ENCODE assay signal across 30 mouse cellular contexts in genomic region chr13:54704890-54705289, GRCm38 (mm10). TPM values are rescaled to one million over a fixed set of nuclear protein-coding genes. Genes with fewer than 3 reads are reported as not detected.
"Had no signal": no experiment of that assay in that cellular context is flagged by ENCODE, and none has a peak within 500 bp of the region (broad histone marks: within the 10 kb centered on the region; RNA-seq: fewer than 3 reads in every experiment).

No protein-coding gene starts in this region.

- H3K27ac ChIP-seq: gastrocnemius, adult 2 months; heart, adult 2 months; heart, embryonic 13.5 days; heart, embryonic 15.5 days; hindbrain, embryonic 13.5 days; hindbrain, embryonic 15.5 days; hindbrain, postnatal 0 days; left cerebral cortex, adult 2 months; limb, embryonic 13.5 days; limb, embryonic 15.5 days; liver, embryonic 12.5 days; liver, embryonic 14.5 days had no signal

- DNase-seq: forebrain, postnatal 0 days; gastrocnemius, adult 2 months; gastrocnemius, postnatal 14 days; gastrocnemius, postnatal 36 days; heart, adult 11 months; heart, adult 2 months; heart, postnatal 14 days; heart, postnatal 36 days; kidney, adult 18-20 months; kidney, adult 8-10 months; kidney, postnatal 10 days; kidney, postnatal 25 days; kidney, postnatal 4 days; left cerebral cortex, postnatal 4 days had no signal

- H3K9ac ChIP-seq: forebrain, postnatal 0 days; heart, embryonic 13.5 days; heart, embryonic 15.5 days; hindbrain, embryonic 13.5 days; hindbrain, embryonic 15.5 days; limb, embryonic 13.5 days; limb, embryonic 15.5 days; liver, embryonic 12.5 days; liver, embryonic 14.5 days had no signal

- H3K4me3 ChIP-seq: gastrocnemius, adult 2 months; heart, adult 2 months; heart, embryonic 13.5 days; heart, embryonic 15.5 days; hindbrain, embryonic 13.5 days; hindbrain, embryonic 15.5 days; left cerebral cortex, adult 2 months; limb, embryonic 13.5 days; limb, embryonic 15.5 days; liver, embryonic 12.5 days had no signal

- ATAC-seq: forebrain, postnatal 0 days; hindbrain, postnatal 0 days; liver, embryonic 12.5 days had no signal

- H3K4me2 ChIP-seq: heart, embryonic 11.5 days; heart, embryonic 13.5 days; heart, embryonic 15.5 days; hindbrain, embryonic 13.5 days; hindbrain, embryonic 15.5 days; limb, embryonic 13.5 days; limb, embryonic 15.5 days; liver, embryonic 12.5 days had no signal

- H3K4me1 ChIP-seq: heart, embryonic 13.5 days; heart, embryonic 15.5 days; hindbrain, embryonic 13.5 days; hindbrain, embryonic 15.5 days; limb, embryonic 13.5 days; limb, embryonic 15.5 days had no signal

- H3K9me3 ChIP-seq: heart, embryonic 13.5 days; heart, embryonic 15.5 days; hindbrain, embryonic 13.5 days; hindbrain, embryonic 15.5 days; limb, embryonic 13.5 days; limb, embryonic 15.5 days; liver, embryonic 12.5 days had no signal

- H3K27me3 ChIP-seq: hindbrain, embryonic 15.5 days had no signal

- H3K36me3 ChIP-seq: heart, embryonic 13.5 days; heart, embryonic 15.5 days; hindbrain, embryonic 13.5 days; hindbrain, embryonic 15.5 days; limb, embryonic 13.5 days; limb, embryonic 15.5 days; liver, embryonic 12.5 days had no signal

RNA-seq across cellular contexts. Expression of gene Cdhr2, which starts 3.6 kb away (rescaled TPM):
- total RNA-seq: gastrocnemius, adult 2 months; gastrocnemius, postnatal 14 days; gastrocnemius, postnatal 36 days; heart, adult 2 months; heart, postnatal 14 days; heart, postnatal 36 days; hematopoietic stem cell, adult 5-6 weeks had no signal
- polyA plus RNA-seq: heart, embryonic 13.5 days; heart, postnatal 0 days; hindbrain, embryonic 11.5 days; limb, embryonic 11.5 days; limb, embryonic 15.5 days had no signal

RNA-seq across cellular contexts. Expression of gene Gprin1, which starts 44.8 kb away (rescaled TPM):
- total RNA-seq: gastrocnemius, adult 2 months; gastrocnemius, postnatal 36 days; heart, adult 2 months; heart, postnatal 14 days; heart, postnatal 36 days; hematopoietic stem cell, adult 5-6 weeks; liver, adult 2 months had no signal
- polyA plus RNA-seq: heart, adult 2 months; heart, embryonic 13.5 days; liver, adult 2 months had no signal
